Mouse (Mus musculus): ENCODE results near the gene Gm42420. TPM values are rescaled to one million over a fixed set of nuclear protein-coding genes. Genes with fewer than 3 reads are reported as not detected.

The Gm42420 gene
- polyA plus RNA-seq, 1 experiment from 2014 or later: 3.1 TPM

- H3K4me3 ChIP-seq: 0 out of 2 replicates have a peak overlapping the region, but pooled peaks have one; percentile 80
- no peaks in the 10 kb centered on the region for H3K9me3 ChIP-seq
- no peaks in the 10 kb centered on the region for H3K36me3 ChIP-seq
- H3K4me1 ChIP-seq: peaks cover 45% of the 10 kb centered on the region
- 76% methylated on average over 12 of the region's 12 CpGs for WGBS
- no peak for ATAC-seq (ENCODE audit: insufficient number of reproducible peaks, low FRiP score, low TSS enrichment, low read depth)
- no peak overlapping the region for H3K9ac ChIP-seq
- H3K4me2 ChIP-seq: no peak overlapping the region
- no peak overlapping the region for H3K27ac ChIP-seq
- no peaks in the 10 kb centered on the region for H3K27me3 ChIP-seq
Observed at GRCm38 (mm10) chr6:39554888-39555647, 30.5 kb upstream of the Gm42420 start.

- Histone ChIP-seq H3K27ac (no peak overlapping the region), H3K27me3 (no peaks in the 10 kb centered on the region), H3K9ac (no peak overlapping the region), H3K9me3 (no peaks in the 10 kb centered on the region), H3K4me3 (0 out of 2 replicates have a peak overlapping the region, but pooled peaks have one; percentile 80), H3K4me1 (peaks cover 44% of the 10 kb centered on the region), H3K36me3 (no peaks in the 10 kb centered on the region), H3K4me2 (no peak overlapping the region)
- 61% methylated on average over 2 of the region's 2 CpGs for WGBS
- ATAC-seq (ENCODE audit: insufficient number of reproducible peaks, low FRiP score, low TSS enrichment, low read depth): no peak
Observed at GRCm38 (mm10) chr6:39555648-39555945, 30.0 kb upstream of the Gm42420 start.

- H3K4me1 ChIP-seq: peaks cover 41% of the 10 kb centered on the region
- no peaks in the 10 kb centered on the region for H3K27me3 ChIP-seq
- ATAC-seq (ENCODE audit: insufficient number of reproducible peaks, low FRiP score, low TSS enrichment, low read depth): peak; percentile 66
- H3K36me3 ChIP-seq: no peaks in the 10 kb centered on the region
- 1% methylated on average over 54 of the region's 54 CpGs for WGBS
- H3K9ac ChIP-seq: peak overlapping the region; percentile 95
- peak overlapping the region; percentile 64 for H3K4me2 ChIP-seq
- H3K4me3 ChIP-seq: peak overlapping the region; percentile 80
- no peaks in the 10 kb centered on the region for H3K9me3 ChIP-seq
- H3K27ac ChIP-seq: peak overlapping the region; percentile 94
Observed at GRCm38 (mm10) chr6:39556900-39557659, 28.5 kb upstream of the Gm42420 start.

GRCm38 (mm10) chr6:39557723-39558261, 27.8 kb upstream of the Gm42420 start, which contains the start of gene Dennd2a:
Gene Dennd2a, minus strand, starts transcription at chr6:39557867.
- Histone ChIP-seq H3K9me3 (no peaks in the 10 kb centered on the region), H3K27me3 (no peaks in the 10 kb centered on the region), H3K4me1 (peaks cover 40% of the 10 kb centered on the region), H3K27ac (peak within 1 kb of the TSS; percentile 94), H3K36me3 (no peaks in the 10 kb centered on the region), H3K4me2 (peak within 1 kb of the TSS; percentile 64), H3K9ac (peak within 1 kb of the TSS; percentile 95), H3K4me3 (peak within 1 kb of the TSS; percentile 80)
- under 1% methylated on average over 43 of the region's 50 CpGs for WGBS
- ATAC-seq (ENCODE audit: insufficient number of reproducible peaks, low FRiP score, low TSS enrichment, low read depth): peak; percentile 91

GRCm38 (mm10) chr6:39559276-39559939, 26.1 kb upstream of the Gm42420 start:
- H3K4me1 ChIP-seq: peaks cover 39% of the 10 kb centered on the region
- 45% methylated on average over 6 of the region's 6 CpGs for WGBS
- ATAC-seq (ENCODE audit: insufficient number of reproducible peaks, low FRiP score, low TSS enrichment, low read depth): no peak

GRCm38 (mm10) chr6:39562166-39563015, 23.2 kb upstream of the Gm42420 start:
- H3K27ac ChIP-seq: no peak overlapping the region
- H3K4me2 ChIP-seq: peak overlapping the region; percentile 22; the same call in 1 of the 2 replicates
- H3K4me1 ChIP-seq: peaks cover 17% of the 10 kb centered on the region
- no peak for ATAC-seq (ENCODE audit: insufficient number of reproducible peaks, low FRiP score, low TSS enrichment, low read depth)
- 23% methylated on average over 23 of the region's 23 CpGs for WGBS
- no peaks in the 10 kb centered on the region for H3K27me3 ChIP-seq
- no peaks in the 10 kb centered on the region for H3K36me3 ChIP-seq
- 0 out of 2 replicates have a peak overlapping the region, but pooled peaks have one; percentile 10 for H3K9ac ChIP-seq
- no peaks in the 10 kb centered on the region for H3K9me3 ChIP-seq
- 0 out of 2 replicates have a peak overlapping the region, but pooled peaks have one; percentile 7 for H3K4me3 ChIP-seq

More at GRCm38 (mm10) chr6:39559276-39559939, 26.1 kb upstream of the Gm42420 start:
- H3K36me3 ChIP-seq: no peaks in the 10 kb centered on the region
- H3K9ac ChIP-seq: no peak overlapping the region
- no peaks in the 10 kb centered on the region for H3K27me3 ChIP-seq
- no peak overlapping the region for H3K4me3 ChIP-seq
- H3K27ac ChIP-seq: peak overlapping the region; percentile 12; the same call in 1 of the 2 replicates
- no peaks in the 10 kb centered on the region for H3K9me3 ChIP-seq
- no peak overlapping the region for H3K4me2 ChIP-seq

GRCm38 (mm10) chr6:39567528-39567927, 18.0 kb upstream of the Gm42420 start:
- no peak overlapping the region for H3K9ac ChIP-seq
- no peaks in the 10 kb centered on the region for H3K9me3 ChIP-seq
- H3K27me3 ChIP-seq: no peaks in the 10 kb centered on the region
- no peak overlapping the region for H3K4me3 ChIP-seq
- WGBS: 15% methylated on average over 5 of the region's 5 CpGs
- no peak for ATAC-seq (ENCODE audit: insufficient number of reproducible peaks, low FRiP score, low TSS enrichment, low read depth)
- no peaks in the 10 kb centered on the region; the same call in 1 of the 2 replicates for H3K4me1 ChIP-seq
- no peak overlapping the region for H3K27ac ChIP-seq
- H3K4me2 ChIP-seq: no peak overlapping the region
- H3K36me3 ChIP-seq: no peaks in the 10 kb centered on the region

GRCm38 (mm10) chr6:39570426-39570825, 15.1 kb upstream of the Gm42420 start:
- H3K9ac ChIP-seq: no peak overlapping the region
- H3K36me3 ChIP-seq: no peaks in the 10 kb centered on the region
- ATAC-seq (ENCODE audit: insufficient number of reproducible peaks, low FRiP score, low TSS enrichment, low read depth): no peak
- no peak overlapping the region for H3K4me2 ChIP-seq
- H3K9me3 ChIP-seq: no peaks in the 10 kb centered on the region
- H3K4me3 ChIP-seq: no peak overlapping the region
- WGBS: 54% methylated on average over 3 of the region's 3 CpGs
- H3K27me3 ChIP-seq: no peaks in the 10 kb centered on the region
- peaks cover 14% of the 10 kb centered on the region for H3K4me1 ChIP-seq
- no peak overlapping the region for H3K27ac ChIP-seq

- H3K27ac ChIP-seq: peak within 1 kb of the TSS; percentile 93
- peak within 1 kb of the TSS; percentile 86 for H3K4me2 ChIP-seq
- peaks cover 14% of the 10 kb centered on the region for H3K4me1 ChIP-seq
- no peaks in the 10 kb centered on the region for H3K9me3 ChIP-seq
- H3K36me3 ChIP-seq: peaks cover 28% of the 10 kb centered on the region
- ATAC-seq (ENCODE audit: insufficient number of reproducible peaks, low FRiP score, low TSS enrichment, low read depth): peak; percentile 88
- under 1% methylated on average over 47 of the region's 49 CpGs for WGBS
- peak within 1 kb of the TSS; percentile 96 for H3K4me3 ChIP-seq
- peak within 1 kb of the TSS; percentile 84 for H3K9ac ChIP-seq
- H3K27me3 ChIP-seq: no peaks in the 10 kb centered on the region
Observed at GRCm38 (mm10) chr6:39573791-39574554, 11.6 kb upstream of the Gm42420 start, which contains the start of gene Adck2. Gene Adck2, plus strand, starts transcription at chr6:39573873.

- ATAC-seq (ENCODE audit: insufficient number of reproducible peaks, low FRiP score, low TSS enrichment, low read depth): no peak; the same call in 1 of the 2 replicates
Observed at GRCm38 (mm10) chr6:39574555-39574869, 11.0 kb upstream of the Gm42420 start.

More at GRCm38 (mm10) chr6:39574555-39574869, 11.0 kb upstream of the Gm42420 start:
- H3K9me3 ChIP-seq: no peaks in the 10 kb centered on the region
- 19% methylated on average over 10 of the region's 10 CpGs for WGBS
- H3K36me3 ChIP-seq: peaks cover 33% of the 10 kb centered on the region
- H3K4me3 ChIP-seq: peak overlapping the region; percentile 96
- H3K9ac ChIP-seq: peak overlapping the region; percentile 84
- peak overlapping the region; percentile 93 for H3K27ac ChIP-seq
- peaks cover 14% of the 10 kb centered on the region for H3K4me1 ChIP-seq
- no peaks in the 10 kb centered on the region for H3K27me3 ChIP-seq
- H3K4me2 ChIP-seq: peak overlapping the region; percentile 86
